Mouse (Mus musculus) midbrain, embryonic 15.5 days (tissue): ENCODE measurements at regions not wholly inside any gene's neighbourhood (a gene's known extent, or its start where the extent isn't known, plus 50 kb on each side); places are given as distances from the start of the nearest gene placed in this dataset.

Source experiments
- ATAC-seq: fragments of 200-750 bp; cut with Nextera tagmentation; replicated peaks from 2 replicates; pipeline ENCODE4 v1.8.0; 2017; ENCODE audit warnings: moderate TSS enrichment
- H3K27ac ChIP-seq: fragments of 300-500 bp; sonication (generic); 2 replicates; pipeline ENCODE4 v1.5.1; 2015; ENCODE audit warnings: mild to moderate bottlenecking, inconsistent platforms
- H3K27me3 ChIP-seq: fragments of 300-500 bp; sonication (generic); replicated peaks from 2 replicates; pipeline ENCODE4 v1.6.1; 2015; ENCODE audit warnings: inconsistent platforms
- H3K36me3 ChIP-seq: fragments of 300-500 bp; sonication (generic); replicated peaks from 2 replicates; pipeline ENCODE4 v1.6.1; 2015; ENCODE audit warnings: inconsistent platforms
- H3K4me1 ChIP-seq: fragments of 300-500 bp; sonication (generic); 2 replicates; pipeline ENCODE4 v1.6.1; 2015; ENCODE audit warnings: inconsistent platforms
- H3K4me2 ChIP-seq: fragments of 300-500 bp; sonication (generic); 2 replicates; pipeline ENCODE4 v1.6.1; 2015; ENCODE audit warnings: inconsistent platforms, mild to moderate bottlenecking, moderate library complexity
- H3K4me3 ChIP-seq: fragments of 300-500 bp; sonication (generic); 2 replicates; pipeline ENCODE4 v1.5.1; 2015; ENCODE audit warnings: mild to moderate bottlenecking, inconsistent platforms
- H3K9ac ChIP-seq: fragments of 300-500 bp; sonication (generic); 2 replicates; pipeline ENCODE4 v1.6.1; 2015; ENCODE audit warnings: mild to moderate bottlenecking, inconsistent platforms
- H3K9me3 ChIP-seq: fragments of 300-500 bp; sonication (generic); 2 replicates; pipeline ENCODE4 v1.6.1; 2016; ENCODE audit warnings: inconsistent platforms
- WGBS: fragments of 180-500 bp; shearing (Covaris S2); methylation state at CpG from one replicate; pipeline ENCODE4 v1.1.7; 2015; ENCODE audit warnings: mixed read lengths; 5-methylcytosine and 5-hydroxymethylcytosine counted together

GRCm38 (mm10) chr15:38390450-38390849, 965.1 kb downstream of the 4930447A16Rik start:
- H3K27me3 ChIP-seq, result no peaks in the 10 kb centered on the region
- no peaks in the 10 kb centered on the region for H3K9me3 ChIP-seq
- no peak overlapping the region for H3K4me2 ChIP-seq
- WGBS, result 90% methylated on average over 12 of the region's 12 CpGs
- ATAC-seq, result no peak
- no peak overlapping the region for H3K9ac ChIP-seq
- no peaks in the 10 kb centered on the region for H3K36me3 ChIP-seq
- H3K4me3 ChIP-seq, result no peak overlapping the region
- no peak overlapping the region for H3K27ac ChIP-seq
- no peaks in the 10 kb centered on the region for H3K4me1 ChIP-seq

GRCm38 (mm10) chr15:38391420-38391819, 966.1 kb downstream of the 4930447A16Rik start:
- ATAC-seq, result no peak
- WGBS, result 77% methylated on average over 6 of the region's 6 CpGs
- H3K4me1 ChIP-seq, result no peaks in the 10 kb centered on the region
- no peak overlapping the region for H3K9ac ChIP-seq
- no peak overlapping the region for H3K4me3 ChIP-seq
- H3K4me2 ChIP-seq, result no peak overlapping the region
- no peaks in the 10 kb centered on the region for H3K27me3 ChIP-seq
- H3K27ac ChIP-seq, result no peak overlapping the region
- no peaks in the 10 kb centered on the region for H3K36me3 ChIP-seq
- no peaks in the 10 kb centered on the region for H3K9me3 ChIP-seq

DNA sequence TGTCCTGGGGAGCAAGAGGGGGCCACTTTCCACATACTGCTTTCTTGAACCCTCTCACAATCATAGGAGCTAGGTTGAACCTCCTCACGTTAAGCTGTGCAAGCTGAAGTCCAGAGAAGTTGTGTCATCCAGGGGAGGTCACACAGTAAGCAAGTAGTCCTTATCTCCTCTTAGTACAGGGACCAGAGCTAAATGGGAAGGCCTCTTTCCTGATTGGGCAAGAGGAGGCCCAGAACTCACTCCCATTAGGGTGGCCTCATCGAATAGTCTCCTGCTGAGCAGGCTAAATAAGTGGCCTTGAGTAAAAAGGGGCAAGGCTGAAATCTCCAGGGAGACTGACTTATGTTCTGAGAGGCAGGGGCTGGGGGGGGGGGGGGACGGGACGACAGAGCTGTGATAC, 966.5 kb downstream of the 4930447A16Rik start:
- no peak for ATAC-seq
- 20% methylated on average over 4 of the region's 4 CpGs for WGBS
- Histone ChIP-seq H3K4me3 (no peak overlapping the region), H3K4me1 (no peaks in the 10 kb centered on the region), H3K27ac (no peak overlapping the region), H3K4me2 (no peak overlapping the region), H3K36me3 (no peaks in the 10 kb centered on the region), H3K9ac (no peak overlapping the region), H3K9me3 (no peaks in the 10 kb centered on the region), H3K27me3 (no peaks in the 10 kb centered on the region)

GRCm38 (mm10) chr15:38392441-38393149, 967.2 kb downstream of the 4930447A16Rik start:
- ATAC-seq, result no peak
- H3K27ac ChIP-seq, result no peak overlapping the region
- H3K4me1 ChIP-seq, result no peaks in the 10 kb centered on the region
- no peaks in the 10 kb centered on the region for H3K36me3 ChIP-seq
- H3K27me3 ChIP-seq, result no peaks in the 10 kb centered on the region
- no peaks in the 10 kb centered on the region for H3K9me3 ChIP-seq
- 69% methylated on average over 5 of the region's 5 CpGs for WGBS
- H3K4me3 ChIP-seq, result no peak overlapping the region
- no peak overlapping the region for H3K9ac ChIP-seq
- no peak overlapping the region for H3K4me2 ChIP-seq

DNA sequence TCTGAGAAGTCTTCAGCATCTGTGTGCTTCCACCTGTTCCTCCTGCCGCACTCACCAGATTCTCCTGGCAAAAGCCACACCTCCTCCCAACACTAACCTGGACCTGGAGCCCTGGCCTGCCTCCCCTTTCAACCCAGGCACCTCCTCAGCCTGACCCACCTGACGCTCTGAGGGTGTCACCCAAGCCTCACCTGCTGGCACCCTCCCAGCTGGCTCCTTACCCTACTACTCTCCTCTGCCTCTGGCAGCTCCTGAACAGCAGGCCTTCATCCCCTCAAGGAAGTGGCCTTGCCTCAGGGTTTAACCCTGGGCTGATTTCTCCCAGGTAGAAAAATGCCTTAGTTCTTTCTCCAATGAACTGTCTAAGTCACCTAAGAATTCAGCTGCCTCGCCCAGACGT, 973.5 kb downstream of the 4930447A16Rik start:
- no peak for ATAC-seq
- 88% methylated on average over 4 of the region's 4 CpGs for WGBS
- no peaks in the 10 kb centered on the region for H3K4me1 ChIP-seq

DNA sequence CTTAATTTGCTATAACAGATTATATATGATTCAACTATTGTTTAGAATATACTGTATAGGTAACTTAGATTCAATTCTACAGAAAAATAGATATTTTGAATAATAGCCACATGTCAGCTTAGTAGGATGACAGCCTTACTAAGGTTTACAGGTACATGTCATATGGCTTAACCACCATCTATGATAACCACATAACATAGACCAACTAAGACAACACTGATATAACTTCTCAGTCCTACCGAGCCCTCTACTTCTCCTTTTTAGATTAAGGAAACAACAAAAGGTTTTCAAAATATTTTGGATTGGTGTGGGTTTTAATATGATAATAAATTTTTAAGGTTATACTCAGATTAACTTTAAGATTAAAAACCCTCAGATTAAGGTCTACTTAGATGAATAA, 977.4 kb downstream of the 4930447A16Rik start:
- no peak overlapping the region for H3K4me2 ChIP-seq
- no peak overlapping the region for H3K27ac ChIP-seq
- H3K9ac ChIP-seq, result no peak overlapping the region
- ATAC-seq, result no peak
- no peaks in the 10 kb centered on the region for H3K4me1 ChIP-seq
- H3K4me3 ChIP-seq, result no peak overlapping the region
- H3K36me3 ChIP-seq, result no peaks in the 10 kb centered on the region
- WGBS, result 93% methylated on average over 1 of the region's 1 CpGs
- H3K9me3 ChIP-seq, result no peaks in the 10 kb centered on the region
- H3K27me3 ChIP-seq, result no peaks in the 10 kb centered on the region

More for the DNA sequence above, 973.5 kb downstream of the 4930447A16Rik start:
- no peak overlapping the region for H3K9ac ChIP-seq
- no peaks in the 10 kb centered on the region for H3K9me3 ChIP-seq
- H3K4me3 ChIP-seq, result no peak overlapping the region
- H3K36me3 ChIP-seq, result no peaks in the 10 kb centered on the region
- H3K4me2 ChIP-seq, result no peak overlapping the region
- H3K27me3 ChIP-seq, result no peaks in the 10 kb centered on the region
- H3K27ac ChIP-seq, result no peak overlapping the region

DNA sequence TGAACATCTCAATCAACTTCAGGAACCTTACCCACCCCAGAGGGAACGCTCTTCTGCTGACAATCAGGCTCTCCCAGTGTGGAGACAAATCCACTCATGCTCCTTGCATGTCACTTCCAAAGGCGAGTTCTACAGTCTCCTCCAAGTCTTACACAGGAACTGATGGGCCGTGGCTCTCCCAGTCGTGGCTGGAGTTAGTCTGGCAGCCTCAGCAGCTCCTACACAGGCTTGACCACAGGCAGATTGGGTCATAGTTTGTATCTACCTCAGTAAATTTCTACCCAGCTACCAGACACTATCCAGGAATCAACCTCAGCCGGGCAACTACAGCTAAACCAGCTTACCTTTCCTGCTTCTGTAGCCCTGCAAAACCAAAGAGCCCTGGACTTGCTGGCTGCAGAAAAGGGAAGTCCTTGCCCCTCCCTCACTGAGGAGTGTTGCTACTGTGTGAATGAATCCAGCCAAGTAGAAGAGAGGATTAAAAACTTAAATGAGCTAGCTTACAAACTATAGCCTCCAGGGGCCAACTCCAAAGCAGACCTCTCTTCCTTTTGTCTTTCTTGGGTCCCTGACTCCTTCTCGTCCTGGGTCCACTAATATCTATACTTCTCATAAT, 978.5 kb downstream of the 4930447A16Rik start:
- Histone ChIP-seq H3K4me1 (no peaks in the 10 kb centered on the region), H3K9me3 (no peaks in the 10 kb centered on the region), H3K27me3 (no peaks in the 10 kb centered on the region), H3K36me3 (no peaks in the 10 kb centered on the region), H3K9ac (no peak overlapping the region), H3K27ac (no peak overlapping the region), H3K4me2 (no peak overlapping the region), H3K4me3 (no peak overlapping the region)
- 39% methylated on average over 6 of the region's 6 CpGs for WGBS
- ATAC-seq, result no peak

DNA sequence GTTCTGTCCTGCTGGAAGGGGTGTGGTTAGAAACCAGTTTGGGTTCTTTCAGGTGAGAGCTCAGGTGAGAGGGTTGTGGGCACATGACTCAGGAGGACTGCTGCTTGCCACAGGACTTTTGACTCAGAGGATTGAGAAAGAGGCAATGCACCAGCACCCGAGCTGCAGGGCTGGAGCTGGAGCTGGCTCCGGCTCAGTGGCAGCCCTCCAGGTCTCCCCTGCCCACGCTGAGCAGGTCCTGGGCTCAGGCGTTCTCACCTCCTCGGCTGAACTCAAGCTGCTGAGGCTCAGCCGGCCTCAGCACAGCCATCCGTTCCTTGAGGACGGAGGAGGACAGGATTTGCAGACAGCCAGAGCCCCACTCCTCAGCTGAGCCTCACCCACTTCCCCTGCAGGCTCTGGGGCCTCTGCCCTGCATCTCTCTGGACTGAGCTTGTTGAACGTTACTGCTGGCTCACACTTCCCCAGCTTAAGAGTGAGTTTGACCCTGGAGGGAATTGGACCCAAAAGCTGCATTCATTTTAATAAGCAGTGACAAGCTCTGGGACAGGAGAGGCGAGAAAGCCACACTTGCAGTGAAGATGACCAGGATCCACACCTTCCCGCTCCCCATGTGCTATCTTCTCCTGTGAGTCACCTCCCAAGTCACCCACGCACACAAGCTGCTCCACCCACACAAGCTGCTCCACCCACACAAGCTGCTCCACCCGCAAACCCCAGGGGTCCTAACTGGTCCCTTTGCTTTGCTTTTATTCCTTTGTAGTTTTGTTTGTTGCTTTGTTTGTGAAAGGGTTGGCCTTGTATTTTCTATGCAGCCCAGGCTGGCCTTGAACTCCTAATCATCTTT, 981.0 kb downstream of the 4930447A16Rik start:
- no peaks in the 10 kb centered on the region for H3K9me3 ChIP-seq
- H3K9ac ChIP-seq, result no peak overlapping the region
- no peaks in the 10 kb centered on the region for H3K36me3 ChIP-seq
- no peak overlapping the region for H3K27ac ChIP-seq
- H3K4me2 ChIP-seq, result no peak overlapping the region
- WGBS, result 43% methylated on average over 13 of the region's 13 CpGs
- no peak overlapping the region for H3K4me3 ChIP-seq
- no peak for ATAC-seq
- H3K27me3 ChIP-seq, result no peaks in the 10 kb centered on the region
- no peaks in the 10 kb centered on the region for H3K4me1 ChIP-seq

GRCm38 (mm10) chr15:38407476-38407875, 982.1 kb downstream of the 4930447A16Rik start:
- WGBS, result 59% methylated on average over 5 of the region's 5 CpGs
- ATAC-seq, result no peak
- Histone ChIP-seq H3K27ac (no peak overlapping the region), H3K4me3 (no peak overlapping the region), H3K36me3 (no peaks in the 10 kb centered on the region), H3K4me2 (no peak overlapping the region), H3K27me3 (no peaks in the 10 kb centered on the region), H3K9me3 (no peaks in the 10 kb centered on the region), H3K9ac (no peak overlapping the region), H3K4me1 (no peaks in the 10 kb centered on the region)

- no peak overlapping the region for H3K4me3 ChIP-seq
- H3K4me2 ChIP-seq, result no peak overlapping the region
- ATAC-seq, result no peak
- H3K27ac ChIP-seq, result no peak overlapping the region
- WGBS, result 76% methylated on average over 4 of the region's 4 CpGs
- no peaks in the 10 kb centered on the region for H3K27me3 ChIP-seq
- no peaks in the 10 kb centered on the region for H3K4me1 ChIP-seq
- H3K9me3 ChIP-seq, result no peaks in the 10 kb centered on the region
- H3K9ac ChIP-seq, result no peak overlapping the region
- no peaks in the 10 kb centered on the region for H3K36me3 ChIP-seq
Measured at GRCm38 (mm10) chr15:38409168-38409567, 983.8 kb downstream of the 4930447A16Rik start.

GRCm38 (mm10) chr15:38410462-38410861, 985.1 kb downstream of the 4930447A16Rik start:
- Histone ChIP-seq H3K4me1 (no peaks in the 10 kb centered on the region), H3K4me3 (no peak overlapping the region), H3K36me3 (no peaks in the 10 kb centered on the region), H3K27me3 (no peaks in the 10 kb centered on the region), H3K4me2 (no peak overlapping the region), H3K9me3 (no peaks in the 10 kb centered on the region), H3K27ac (no peak overlapping the region), H3K9ac (no peak overlapping the region)
- WGBS, result 100% methylated on average over 1 of the region's 1 CpGs
- no peak for ATAC-seq

- Histone ChIP-seq H3K27ac (no peak overlapping the region), H3K4me1 (no peaks in the 10 kb centered on the region), H3K4me3 (no peak overlapping the region), H3K9ac (no peak overlapping the region), H3K4me2 (no peak overlapping the region), H3K36me3 (no peaks in the 10 kb centered on the region), H3K9me3 (no peaks in the 10 kb centered on the region), H3K27me3 (no peaks in the 10 kb centered on the region)
- WGBS, result 84% methylated on average over 3 of the region's 3 CpGs
- ATAC-seq, result no peak
Measured at GRCm38 (mm10) chr15:38412481-38412880, 987.1 kb downstream of the 4930447A16Rik start.
